Mouse (Mus musculus): Measurements from ENCODE around the gene Mettl8. TPM values are rescaled to one million over a fixed set of nuclear protein-coding genes. Genes with fewer than 3 reads are reported as not detected.

The Mettl8 gene
- polyA plus RNA-seq (2017; shearing (Covaris generic)) = 30.3 TPM

GRCm38 (mm10) chr2:71055300-71056114 lies at the start of gene Mettl8, which contains the start of gene Dcaf17:
TSS of gene Mettl8 (minus strand) at chr2:71055583.
TSS of gene Dcaf17 (plus strand) at chr2:71055328.

Other genes with a start within 250 kb of the Mettl8 start
- 26.2 TPM for gene Tlk1, start 229.9 kb downstream of the Mettl8 start, polyA plus RNA-seq (2017; shearing (Covaris generic))
- 43.8 TPM for gene Dcaf17, start 255 bp downstream of the Mettl8 start, polyA plus RNA-seq (2017; shearing (Covaris generic))
- 0.52 TPM for gene Cybrd1, start 62.3 kb upstream of the Mettl8 start, polyA plus RNA-seq (2017; shearing (Covaris generic))
- 46.2 TPM for gene Dync1i2, start 156.1 kb upstream of the Mettl8 start, polyA plus RNA-seq (2017; shearing (Covaris generic))